Mouse (Mus musculus) cortical plate, adult 2 months (tissue): ENCODE data around the gene Zfyve26.

Source experiments
- CTCF ChIP-seq: fragments of 200-500 bp; IDR thresholded peaks from 2 replicates; pipeline ENCODE4 v1.5.1; 2011; ENCODE audit warnings: mild to moderate bottlenecking, control low read depth, low read length; ENCODE audit not compliant: insufficient read depth; ENCODE audit errors: extremely low read depth
- POLR2A ChIP-seq: fragments of 200-500 bp; IDR thresholded peaks from 2 replicates; pipeline ENCODE4 v1.6.1; 2011; ENCODE audit warnings: mild to moderate bottlenecking, low read length, control low read depth; ENCODE audit not compliant: insufficient read depth; ENCODE audit errors: extremely low read depth

GRCm38 (mm10) chr12:79191701-79192100 lies 104.4 kb downstream of the Zfyve26 start:
- peak; percentile 47 for TF ChIP-seq CTCF
- peak; percentile 53; the same call in 1 of the 2 replicates for TF ChIP-seq POLR2A
